Mouse (Mus musculus): ENCODE results near the gene Ncoa3.

DNA sequence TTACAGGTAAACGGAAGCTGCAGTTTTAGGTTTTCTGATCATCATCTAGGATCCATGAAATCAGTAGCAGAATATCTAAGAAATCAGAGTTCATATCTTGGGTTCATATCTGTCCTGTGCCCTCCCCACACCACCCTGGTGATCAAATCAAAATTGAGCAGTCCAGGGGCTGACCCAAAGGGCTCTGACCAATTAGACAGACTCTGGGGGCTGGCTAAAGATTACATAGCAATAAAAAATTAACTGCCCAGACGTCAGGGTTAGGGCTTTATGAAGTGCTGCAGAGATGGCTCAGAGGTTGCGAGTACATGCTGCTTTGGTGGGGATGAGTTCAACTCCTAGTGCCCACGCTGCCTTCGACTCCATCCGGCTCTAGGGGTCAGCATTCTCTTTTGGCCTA is 14.6 kb downstream of the Ncoa3 start:
- TF ChIP-seq POLR2A (IDR thresholded peaks at IDR 0.05; ENCODE audit: insufficient read depth, low read length) (no peak), CTCF (IDR thresholded peaks at IDR 0.05; ENCODE audit: low read depth, low read length) (no peak)

Measured in ES-Bruce4 (cell line).